Comparison of ENCODE assay signal across 22 mouse cellular contexts in genomic region chr14:46115950-46116349, GRCm38 (mm10).
DNase-seq lines count a peak whose midpoint lies in the region; ATAC-seq and TF ChIP-seq lines count a peak whose summit lies in the region.
"Had no signal": no experiment of that assay in that cellular context is flagged by ENCODE, and none has a peak within 500 bp of the region (broad histone marks: within the 10 kb centered on the region; RNA-seq: fewer than 3 reads in every experiment).

No protein-coding gene starts in this region.

- no peaks in the 10 kb centered on the region for H3K27me3 ChIP-seq in embryonic facial prominence, embryonic 14.5 days (replicated peaks; ENCODE audit: control insufficient read depth, insufficient read depth, low read length)
- no peaks in the 10 kb centered on the region for H3K27me3 ChIP-seq in embryonic facial prominence, embryonic 10.5 days (replicated peaks; ENCODE audit: low read depth, poor library complexity, severe bottlenecking)
- H3K27me3 ChIP-seq in C2C12 (ENCODE audit: control insufficient read depth, insufficient read depth, insufficient read length), result peaks cover 5% of the 10 kb centered on the region
- H3K27me3 ChIP-seq: embryonic facial prominence, embryonic 12.5 days; embryonic facial prominence, embryonic 15.5 days; forebrain, embryonic 12.5 days had no signal

- no peaks in the 10 kb centered on the region for H3K4me1 ChIP-seq in embryonic facial prominence, embryonic 14.5 days (ENCODE audit: control insufficient read depth, insufficient read depth, low read length)
- H3K4me1 ChIP-seq in embryonic facial prominence, embryonic 10.5 days, result no peaks in the 10 kb centered on the region
- H3K4me1 ChIP-seq: embryonic facial prominence, embryonic 12.5 days; embryonic facial prominence, embryonic 15.5 days; forebrain, embryonic 10.5 days; forebrain, embryonic 12.5 days had no signal

- no peak overlapping the region for H3K9ac ChIP-seq in embryonic facial prominence, embryonic 14.5 days (ENCODE audit: low read depth, low read length)
- H3K9ac ChIP-seq: embryonic facial prominence, embryonic 12.5 days; embryonic facial prominence, embryonic 15.5 days; forebrain, embryonic 12.5 days had no signal

- ATAC-seq in embryonic facial prominence, embryonic 14.5 days (ENCODE audit: low read depth), result no peak
- no peak for ATAC-seq in megakaryocyte progenitor cell, adult 5-6 weeks (replicated peaks; ENCODE audit: poor library complexity)
- ATAC-seq: forebrain, embryonic 14.5 days; forebrain, embryonic 16.5 days had no signal

- H3K9me3 ChIP-seq in embryonic facial prominence, embryonic 14.5 days (ENCODE audit: control insufficient read depth, low read length), result no peaks in the 10 kb centered on the region
- no peaks in the 10 kb centered on the region for H3K9me3 ChIP-seq in embryonic facial prominence, embryonic 10.5 days
- H3K9me3 ChIP-seq: embryonic facial prominence, embryonic 12.5 days; embryonic facial prominence, embryonic 15.5 days; forebrain, embryonic 10.5 days; forebrain, embryonic 12.5 days had no signal

- H3K79me3 ChIP-seq in C2C12 (ENCODE audit: low read depth), result no peaks in the 10 kb centered on the region

- H3K36me3 ChIP-seq in embryonic facial prominence, embryonic 14.5 days (ENCODE audit: control insufficient read depth, insufficient read depth, low read length), result no peaks in the 10 kb centered on the region
- no peaks in the 10 kb centered on the region for H3K36me3 ChIP-seq in embryonic facial prominence, embryonic 10.5 days (replicated peaks)
- H3K36me3 ChIP-seq in C2C12 (ENCODE audit: control insufficient read depth, insufficient read depth), result no peaks in the 10 kb centered on the region
- H3K36me3 ChIP-seq: embryonic facial prominence, embryonic 12.5 days; embryonic facial prominence, embryonic 15.5 days; forebrain, embryonic 10.5 days; forebrain, embryonic 12.5 days had no signal

- H3K4me2 ChIP-seq in embryonic facial prominence, embryonic 14.5 days (ENCODE audit: low read depth, low read length), result no peak overlapping the region
- H3K4me2 ChIP-seq: embryonic facial prominence, embryonic 12.5 days; embryonic facial prominence, embryonic 15.5 days; forebrain, embryonic 12.5 days had no signal

- DNase-seq in embryonic facial prominence, embryonic 14.5 days (ENCODE audit: low spot score), result peak; percentile 62
- no peak for DNase-seq in embryonic facial prominence, embryonic 10.5 days (ENCODE audit: low spot score)
- no peak for DNase-seq in cerebellum, postnatal 14 days
- DNase-seq: adrenal gland, adult 2 months; adrenal gland, postnatal 10 days; adrenal gland, postnatal 25 days; B cell, adult 2 months; cerebellum, adult 11-12 months; cerebellum, adult 2 months; cerebellum, adult 9-10 months; cerebellum, postnatal 10 days; cerebellum, postnatal 36 days; embryo, embryonic 11 days had no signal

- H3ac ChIP-seq in C2C12 (ENCODE audit: control insufficient read depth, insufficient read length, low read depth), result no peak overlapping the region

- no peak for TF ChIP-seq CTCF in C2C12 (IDR thresholded peaks at IDR 0.05; ENCODE audit: control insufficient read depth, insufficient read depth, insufficient read length)

- no peak overlapping the region for H3K4me3 ChIP-seq in embryonic facial prominence, embryonic 14.5 days (ENCODE audit: low read depth, low read length)
- no peak overlapping the region for H3K4me3 ChIP-seq in embryonic facial prominence, embryonic 10.5 days
- no peak overlapping the region for H3K4me3 ChIP-seq in C2C12 (ENCODE audit: insufficient read depth, poor library complexity, severe bottlenecking)
- H3K4me3 ChIP-seq: embryonic facial prominence, embryonic 12.5 days; embryonic facial prominence, embryonic 15.5 days; erythroblast, embryonic 14.5 days; forebrain, embryonic 10.5 days; forebrain, embryonic 12.5 days had no signal

- H3K79me2 ChIP-seq in C2C12 (ENCODE audit: control insufficient read depth, insufficient read depth), result no peaks in the 10 kb centered on the region

- 42% methylated on average over 3 of the region's 3 CpGs for WGBS in embryonic facial prominence, embryonic 14.5 days
- 75% methylated on average over 3 of the region's 3 CpGs for WGBS in embryonic facial prominence, embryonic 10.5 days

- no peak overlapping the region for H3K27ac ChIP-seq in embryonic facial prominence, embryonic 14.5 days (replicated peaks; ENCODE audit: low read depth, low read length)
- H3K27ac ChIP-seq in embryonic facial prominence, embryonic 10.5 days (replicated peaks), result no peak overlapping the region
- H3K27ac ChIP-seq: embryonic facial prominence, embryonic 12.5 days; embryonic facial prominence, embryonic 15.5 days; forebrain, embryonic 10.5 days; forebrain, embryonic 12.5 days had no signal

TF ChIP-seq in C2C12, 6 proteins besides CTCF, POLR2A, EP300 and RAD21:
- peak; percentile 67 for TF ChIP-seq CEBPB (IDR thresholded peaks at IDR 0.05; ENCODE audit: low read depth)
- no peak for TF ChIP-seq MAX (IDR thresholded peaks at IDR 0.05)
- no peak for TF ChIP-seq MYOG (IDR thresholded peaks at IDR 0.05; ENCODE audit: control insufficient read depth, extremely low read depth, insufficient read length)
